Mouse (Mus musculus) liver, embryonic 14.5 days (tissue): ENCODE measurements around the gene Pabpn1. TPM values are rescaled to one million over a fixed set of nuclear protein-coding genes. Genes with fewer than 3 reads are reported as not detected.

Source experiments
- ATAC-seq: fragments of 200-750 bp; cut with Nextera tagmentation; 2 replicates; pipeline ENCODE4 v1.8.0; 2017; ENCODE audit warnings: moderate number of reproducible peaks, mild to moderate bottlenecking, moderate library complexity; ENCODE audit not compliant: insufficient read depth
- DNase-seq, 3 experiments: peaks; one replicate each; pipeline ENCODE4 v3.0.0-alpha.2; 2012 to 2013; ENCODE audit warnings: low read depth in 3 of 3, low spot score in 3 of 3
- H3K27ac ChIP-seq: fragments of 300-500 bp; sonication (generic); 2 replicates; pipeline ENCODE4 v1.5.1; 2014; ENCODE audit warnings: moderate library complexity, mild to moderate bottlenecking, control low read depth, inconsistent platforms
- H3K27me3 ChIP-seq: fragments of 300-500 bp; sonication (generic); 2 replicates; pipeline ENCODE4 v1.6.1; 2014; ENCODE audit warnings: mild to moderate bottlenecking, low read length, moderate library complexity; ENCODE audit not compliant: control insufficient read depth, insufficient read depth
- H3K36me3 ChIP-seq: fragments of 300-500 bp; sonication (generic); replicated peaks from 2 replicates; pipeline ENCODE4 v1.6.1; 2014; ENCODE audit warnings: low read depth; ENCODE audit not compliant: control insufficient read depth, insufficient read depth
- H3K4me1 ChIP-seq, 2 experiments: fragments of 200-500 bp in 1 of 2; fragments of 300-500 bp in 1 of 2; sonication (generic) in 1 of 2; replicated peaks; 2 replicates each; pipeline ENCODE4 v1.6.1; 2012 to 2014; ENCODE audit warnings: antibody characterized with exemption in 1 of 2, inconsistent platforms in 1 of 2, low read length in 1 of 2; ENCODE audit not compliant: control insufficient read depth in 2 of 2, insufficient read depth in 2 of 2
- H3K4me2 ChIP-seq: fragments of 300-500 bp; sonication (generic); 2 replicates; pipeline ENCODE4 v1.6.1; 2014; ENCODE audit warnings: low read depth, mild to moderate bottlenecking, control low read depth, moderate library complexity
- H3K4me3 ChIP-seq, 2 experiments: fragments of 200-500 bp in 1 of 2; fragments of 300-500 bp in 1 of 2; sonication (generic) in 1 of 2; 2 replicates each; pipeline ENCODE4 v1.5.1; 2012 to 2014; ENCODE audit warnings: low read depth in 2 of 2, low read length in 2 of 2, mild to moderate bottlenecking in 2 of 2, control low read depth in 1 of 2, inconsistent platforms in 1 of 2, moderate library complexity in 1 of 2; ENCODE audit not compliant: insufficient read depth in 1 of 2
- H3K9ac ChIP-seq: fragments of 300-500 bp; sonication (generic); replicated peaks from 2 replicates; pipeline ENCODE4 v1.6.1; 2014; ENCODE audit warnings: mild to moderate bottlenecking, control low read depth, moderate library complexity
- H3K9me3 ChIP-seq: fragments of 300-500 bp; sonication (generic); 2 replicates; pipeline ENCODE4 v1.6.1; 2016; ENCODE audit warnings: low read length, mixed read lengths; ENCODE audit not compliant: control insufficient read depth
- CTCF ChIP-seq: IDR thresholded peaks from 2 replicates; pipeline ENCODE4 v1.5.1; 2016; ENCODE audit warnings: antibody characterized with exemption, low read depth, control low read depth
- EP300 ChIP-seq: IDR thresholded peaks from 2 replicates; pipeline ENCODE4 v1.6.1; 2016; ENCODE audit warnings: antibody characterized with exemption, low read depth
- WGBS: fragments of 180-500 bp; shearing (Covaris S2); extraction: QIAGEN DNeasy Blood & Tissue Kit; methylation state at CpG from one replicate; pipeline ENCODE4 v1.1.7; 2014; ENCODE audit not compliant: insufficient replicate concordance; 5-methylcytosine and 5-hydroxymethylcytosine counted together
- polyA plus RNA-seq, 2 experiments: library from polyadenylated mRNA; depleted of rRNA in 1 of 2; stranded (reverse) in 1 of 2; unstranded in 1 of 2; fragments of >200 nt; fragmentation: Nextera tagmentation in 1 of 2; extraction: Ambion mirVana in 1 of 2; gene quantifications; 2 replicates each; pipeline versions ENCODE4 v1.2.1 to v1.2.3; 2012 to 2014

Pabpn1 gene
- polyA plus RNA-seq, 2 experiments, result 47.1 to 110 TPM

DNA sequence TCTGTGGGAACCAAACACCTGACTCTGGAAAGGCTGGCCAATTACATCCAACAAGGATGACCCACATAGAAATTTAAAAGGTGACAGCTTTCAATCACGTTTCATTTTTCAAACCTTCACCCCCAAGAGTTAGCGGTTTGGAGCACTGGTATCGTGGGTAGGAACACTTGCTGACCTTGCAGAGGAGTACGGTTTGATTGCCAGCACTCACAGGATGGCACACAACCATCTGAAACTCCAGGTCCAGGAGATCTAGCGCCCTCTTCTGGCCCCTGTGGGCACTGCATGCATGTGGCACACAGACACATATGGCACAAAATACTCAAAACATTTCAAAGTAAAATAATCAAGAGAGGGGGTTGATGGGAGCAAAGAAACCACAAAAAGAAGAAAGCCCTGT, 25.4 kb upstream of the Pabpn1 start:
- no peak for TF ChIP-seq EP300
- peak; percentile 80 for TF ChIP-seq CTCF
- no peaks in the 10 kb centered on the region for H3K4me1 ChIP-seq

DNA sequence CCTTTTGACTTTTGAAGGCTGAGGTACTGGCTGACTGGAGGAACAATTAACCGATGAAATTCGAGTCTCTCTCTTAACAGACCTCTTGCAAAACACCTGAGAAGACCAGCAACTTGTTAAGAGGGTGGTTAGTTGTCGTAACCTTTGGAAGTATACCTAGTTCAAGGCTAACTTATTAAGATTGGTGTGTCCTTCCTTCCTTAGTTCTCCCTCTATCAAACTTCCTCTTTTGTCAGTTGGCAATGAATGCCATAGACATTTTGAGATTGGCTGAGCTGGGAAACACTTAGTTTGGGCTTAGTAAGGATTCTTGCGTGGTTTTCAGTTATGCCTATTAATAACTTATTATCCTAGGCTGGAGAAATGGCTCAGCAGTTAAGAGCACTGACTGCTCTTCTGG, 24.3 kb upstream of the Pabpn1 start:
- no peaks in the 10 kb centered on the region for H3K27me3 ChIP-seq
- no peaks in the 10 kb centered on the region for H3K36me3 ChIP-seq
- WGBS, result 49% methylated on average over 4 of the region's 4 CpGs
- H3K27ac ChIP-seq, result no peak overlapping the region
- no peak overlapping the region for H3K4me3 ChIP-seq
- TF ChIP-seq CTCF (no peak), EP300 (no peak)
- ATAC-seq (no peak), DNase-seq (no peak)
- no peak overlapping the region for H3K9ac ChIP-seq
- no peak overlapping the region for H3K4me2 ChIP-seq
- no peaks in the 10 kb centered on the region for H3K4me1 ChIP-seq
- H3K9me3 ChIP-seq, result no peaks in the 10 kb centered on the region

More for the DNA sequence above, 25.4 kb upstream of the Pabpn1 start:
- Histone ChIP-seq H3K9ac (no peak overlapping the region), H3K27ac (no peak overlapping the region), H3K4me2 (no peak overlapping the region), H3K4me3 (no peak overlapping the region), H3K36me3 (no peaks in the 10 kb centered on the region), H3K9me3 (no peaks in the 10 kb centered on the region), H3K27me3 (no peaks in the 10 kb centered on the region)
- ATAC-seq, result no peak
- no peak for DNase-seq
- 52% methylated on average over 5 of the region's 5 CpGs for WGBS

DNA sequence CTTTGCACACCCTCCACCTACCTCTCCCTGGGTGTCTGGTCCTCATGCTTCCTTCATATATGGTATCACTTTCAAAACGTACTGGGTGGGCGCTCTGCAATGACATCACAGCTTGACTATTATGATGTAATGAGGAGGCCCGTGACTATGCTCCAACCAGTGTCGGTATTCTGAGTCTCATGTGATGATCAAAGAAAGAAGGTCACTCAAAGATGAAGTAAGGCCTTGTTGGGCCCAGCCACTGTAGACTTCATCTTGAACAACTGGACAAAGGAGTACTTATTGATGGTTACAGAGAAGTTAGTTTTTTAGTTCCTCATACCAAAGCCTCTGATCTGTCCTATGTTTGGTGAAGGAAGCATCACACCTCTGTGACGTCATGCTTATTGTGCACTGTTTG, 21.4 kb upstream of the Pabpn1 start, which contains the start of gene Homez:
Gene Homez, minus strand, starts transcription at position 101 of the 400 bp plus-strand sequence.
- 67% methylated on average over 5 of the region's 5 CpGs for WGBS
- H3K27ac ChIP-seq, result no peak within 1 kb of the TSS
- DNase-seq, result no peak
- no peak for ATAC-seq
- no peak within 1 kb of the TSS for H3K4me2 ChIP-seq
- no peaks in the 10 kb centered on the region; the same call in 1 of the 2 replicates for H3K27me3 ChIP-seq
- H3K36me3 ChIP-seq, result no peaks in the 10 kb centered on the region
- H3K9me3 ChIP-seq, result no peaks in the 10 kb centered on the region
- no peak within 1 kb of the TSS for H3K4me3 ChIP-seq
- no peak within 1 kb of the TSS for H3K9ac ChIP-seq
- no peak for TF ChIP-seq EP300
- H3K4me1 ChIP-seq, result peaks cover 3% of the 10 kb centered on the region in 2 experiments; a peak in 3 of 4 replicates

DNA sequence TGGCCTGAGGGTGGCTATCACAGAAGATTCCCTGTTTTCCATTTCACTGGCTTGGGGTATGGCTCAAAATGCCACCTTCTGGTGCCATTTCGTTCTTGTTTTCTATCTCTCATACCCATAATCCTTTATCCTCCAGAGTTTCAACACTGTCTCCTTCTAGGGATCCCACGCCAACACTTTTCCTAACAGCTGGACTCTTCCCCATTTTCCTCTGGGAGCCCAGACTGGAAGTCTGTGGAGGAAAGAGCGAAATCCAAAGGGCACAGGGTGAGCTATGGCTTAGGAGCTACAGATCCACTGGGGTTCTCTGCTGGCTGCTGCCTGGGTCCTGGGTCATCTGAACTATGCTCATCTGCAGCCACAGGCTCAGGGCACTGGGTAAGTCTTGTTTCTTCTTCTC, 18.1 kb upstream of the Pabpn1 start:
- TF ChIP-seq EP300, result no peak
- TF ChIP-seq CTCF, result no peak
- 65% methylated on average over 3 of the region's 3 CpGs for WGBS
- ATAC-seq (no peak), DNase-seq (no peak)
- no peaks in the 10 kb centered on the region for H3K36me3 ChIP-seq
- peaks cover 7 to 11% of the 10 kb centered on the region in 2 experiments for H3K4me1 ChIP-seq
- no peak overlapping the region for H3K4me2 ChIP-seq
- H3K4me3 ChIP-seq, result no peak overlapping the region
- no peaks in the 10 kb centered on the region; the same call in 1 of the 2 replicates for H3K27me3 ChIP-seq
- no peak overlapping the region for H3K27ac ChIP-seq
- no peak overlapping the region for H3K9ac ChIP-seq
- H3K9me3 ChIP-seq, result no peaks in the 10 kb centered on the region

DNA sequence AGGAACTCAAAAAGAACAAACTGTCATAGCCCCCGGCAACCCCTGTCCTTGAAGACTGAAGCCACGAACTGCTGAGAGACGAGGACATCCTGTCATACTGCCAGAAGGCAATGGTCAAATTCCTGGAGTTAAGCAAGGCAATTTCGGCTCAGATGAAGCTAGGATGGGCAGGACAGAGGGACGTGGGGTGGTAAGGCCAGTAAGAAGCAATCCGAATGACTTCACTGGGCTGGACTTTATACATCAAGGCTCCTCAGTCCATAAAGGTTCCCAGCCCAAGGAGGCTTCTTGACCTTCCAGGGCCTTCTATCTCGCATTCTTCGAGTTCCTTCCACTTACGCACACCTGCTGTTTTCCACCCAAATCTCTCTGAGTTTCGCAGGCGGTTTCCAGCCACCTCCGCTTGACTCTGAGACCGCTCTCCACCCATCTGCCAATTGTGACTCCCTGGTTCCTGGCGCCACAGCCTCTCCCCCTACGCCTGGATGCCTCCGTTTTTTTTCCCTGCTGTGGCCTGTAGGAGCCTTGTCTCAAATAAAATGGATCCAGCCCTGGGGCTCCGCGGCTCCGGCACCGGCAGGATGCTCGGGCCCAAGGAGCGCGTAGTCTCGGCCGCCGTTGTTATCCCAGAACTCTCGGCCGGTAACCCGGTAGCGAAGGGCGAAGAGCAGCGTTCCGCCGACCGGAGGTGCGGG, 16.3 kb upstream of the Pabpn1 start:
- H3K36me3 ChIP-seq, result no peaks in the 10 kb centered on the region
- WGBS, result 4% methylated on average over 36 of the region's 36 CpGs
- peak overlapping the region; percentile 74 for H3K4me2 ChIP-seq
- H3K4me1 ChIP-seq, result peaks cover 7 to 11% of the 10 kb centered on the region in 2 experiments
- no peak for TF ChIP-seq EP300
- no peak for TF ChIP-seq CTCF
- no peak overlapping the region for H3K27ac ChIP-seq
- H3K4me3 ChIP-seq, result peak overlapping the region; percentile 57 to 83
- no peaks in the 10 kb centered on the region for H3K9me3 ChIP-seq
- peak overlapping the region; percentile 27 for H3K9ac ChIP-seq
- H3K27me3 ChIP-seq, result no peaks in the 10 kb centered on the region; the same call in 1 of the 2 replicates
- DNase-seq (no peak), ATAC-seq (peak; percentile 31)
